Mouse (Mus musculus) liver, embryonic 14.5 days (tissue): ENCODE data around the gene Clybl. TPM values are rescaled to one million over a fixed set of nuclear protein-coding genes. Genes with fewer than 3 reads are reported as not detected.

ENCODE experiments used
- ATAC-seq: fragments of 200-750 bp; cut with Nextera tagmentation; 2 replicates; pipeline ENCODE4 v1.8.0; 2017; ENCODE audit warnings: moderate number of reproducible peaks, mild to moderate bottlenecking, moderate library complexity; ENCODE audit not compliant: insufficient read depth
- DNase-seq, 3 experiments: peaks; one replicate each; pipeline ENCODE4 v3.0.0-alpha.2; 2012 to 2013; ENCODE audit warnings: low read depth in 3 of 3, low spot score in 3 of 3
- H3K27ac ChIP-seq: fragments of 300-500 bp; sonication (generic); 2 replicates; pipeline ENCODE4 v1.5.1; 2014; ENCODE audit warnings: moderate library complexity, mild to moderate bottlenecking, control low read depth, inconsistent platforms
- H3K27me3 ChIP-seq: fragments of 300-500 bp; sonication (generic); 2 replicates; pipeline ENCODE4 v1.6.1; 2014; ENCODE audit warnings: mild to moderate bottlenecking, low read length, moderate library complexity; ENCODE audit not compliant: control insufficient read depth, insufficient read depth
- H3K36me3 ChIP-seq: fragments of 300-500 bp; sonication (generic); replicated peaks from 2 replicates; pipeline ENCODE4 v1.6.1; 2014; ENCODE audit warnings: low read depth; ENCODE audit not compliant: control insufficient read depth, insufficient read depth
- H3K4me1 ChIP-seq, 2 experiments: fragments of 200-500 bp in 1 of 2; fragments of 300-500 bp in 1 of 2; sonication (generic) in 1 of 2; replicated peaks; 2 replicates each; pipeline ENCODE4 v1.6.1; 2012 to 2014; ENCODE audit warnings: antibody characterized with exemption in 1 of 2, inconsistent platforms in 1 of 2, low read length in 1 of 2; ENCODE audit not compliant: control insufficient read depth in 2 of 2, insufficient read depth in 2 of 2
- H3K4me2 ChIP-seq: fragments of 300-500 bp; sonication (generic); 2 replicates; pipeline ENCODE4 v1.6.1; 2014; ENCODE audit warnings: low read depth, mild to moderate bottlenecking, control low read depth, moderate library complexity
- H3K4me3 ChIP-seq, 2 experiments: fragments of 200-500 bp in 1 of 2; fragments of 300-500 bp in 1 of 2; sonication (generic) in 1 of 2; 2 replicates each; pipeline ENCODE4 v1.5.1; 2012 to 2014; ENCODE audit warnings: low read depth in 2 of 2, low read length in 2 of 2, mild to moderate bottlenecking in 2 of 2, control low read depth in 1 of 2, inconsistent platforms in 1 of 2, moderate library complexity in 1 of 2; ENCODE audit not compliant: insufficient read depth in 1 of 2
- H3K9ac ChIP-seq: fragments of 300-500 bp; sonication (generic); replicated peaks from 2 replicates; pipeline ENCODE4 v1.6.1; 2014; ENCODE audit warnings: mild to moderate bottlenecking, control low read depth, moderate library complexity
- H3K9me3 ChIP-seq: fragments of 300-500 bp; sonication (generic); 2 replicates; pipeline ENCODE4 v1.6.1; 2016; ENCODE audit warnings: low read length, mixed read lengths; ENCODE audit not compliant: control insufficient read depth
- CTCF ChIP-seq: IDR thresholded peaks from 2 replicates; pipeline ENCODE4 v1.5.1; 2016; ENCODE audit warnings: antibody characterized with exemption, low read depth, control low read depth
- EP300 ChIP-seq: IDR thresholded peaks from 2 replicates; pipeline ENCODE4 v1.6.1; 2016; ENCODE audit warnings: antibody characterized with exemption, low read depth
- WGBS: fragments of 180-500 bp; shearing (Covaris S2); extraction: QIAGEN DNeasy Blood & Tissue Kit; methylation state at CpG from one replicate; pipeline ENCODE4 v1.1.7; 2014; ENCODE audit not compliant: insufficient replicate concordance; 5-methylcytosine and 5-hydroxymethylcytosine counted together
- polyA plus RNA-seq, 2 experiments: library from polyadenylated mRNA; depleted of rRNA in 1 of 2; stranded (reverse) in 1 of 2; unstranded in 1 of 2; fragments of >200 nt; fragmentation: Nextera tagmentation in 1 of 2; extraction: Ambion mirVana in 1 of 2; gene quantifications; 2 replicates each; pipeline versions ENCODE4 v1.2.1 to v1.2.3; 2012 to 2014

Clybl gene
- polyA plus RNA-seq, 2 experiments, result 15.6 to 28.9 TPM

GRCm38 (mm10) chr14:122341591-122342360 lies 160.3 kb downstream of the Clybl start:
- Histone ChIP-seq H3K9ac (no peak overlapping the region), H3K36me3 (no peaks in the 10 kb centered on the region), H3K27ac (no peak overlapping the region), H3K4me3 (no peak overlapping the region), H3K27me3 (no peaks in the 10 kb centered on the region), H3K4me1 (no peaks in the 10 kb centered on the region), H3K4me2 (no peak overlapping the region), H3K9me3 (no peaks in the 10 kb centered on the region)
- DNase-seq, result no peak
- no peak for TF ChIP-seq EP300
- no peak for TF ChIP-seq CTCF
- no peak for ATAC-seq
- WGBS, result 37% methylated on average over 6 of the region's 6 CpGs

GRCm38 (mm10) chr14:122344272-122345224 lies 163.0 kb downstream of the Clybl start:
- no peaks in the 10 kb centered on the region for H3K4me1 ChIP-seq
- no peaks in the 10 kb centered on the region for H3K27me3 ChIP-seq
- TF ChIP-seq CTCF (no peak), EP300 (no peak)
- WGBS, result 73% methylated on average over 18 of the region's 18 CpGs
- ATAC-seq (no peak), DNase-seq (no peak)
- no peak overlapping the region for H3K4me2 ChIP-seq
- no peaks in the 10 kb centered on the region for H3K36me3 ChIP-seq
- no peaks in the 10 kb centered on the region for H3K9me3 ChIP-seq
- H3K4me3 ChIP-seq, result no peak overlapping the region
- H3K27ac ChIP-seq, result no peak overlapping the region
- H3K9ac ChIP-seq, result no peak overlapping the region

- no peak overlapping the region for H3K4me2 ChIP-seq
Observed at GRCm38 (mm10) chr14:122348069-122348468, 166.6 kb downstream of the Clybl start.

DNA sequence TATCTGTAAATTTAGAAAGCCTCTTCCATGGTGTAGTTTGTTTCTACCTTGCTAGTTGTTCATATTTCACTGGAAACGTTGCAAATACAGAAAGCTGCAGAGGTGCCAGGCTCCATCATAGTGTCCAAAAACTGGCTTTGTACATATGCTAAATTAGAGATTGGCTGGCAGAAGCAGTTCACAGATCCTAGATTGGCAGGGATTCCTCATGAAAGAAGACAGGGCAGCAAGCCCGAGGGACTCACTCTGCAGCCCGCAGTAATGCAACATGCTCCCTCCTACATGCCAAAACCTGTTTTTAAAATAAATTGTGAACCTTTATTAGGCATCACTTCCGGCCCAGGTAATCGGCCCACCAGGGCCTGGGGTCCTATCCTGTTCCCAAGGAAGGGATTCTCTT lies 167.8 kb downstream of the Clybl start:
- no peak overlapping the region for H3K27ac ChIP-seq
- no peak overlapping the region for H3K9ac ChIP-seq
- no peak overlapping the region for H3K4me3 ChIP-seq
- DNase-seq (no peak), ATAC-seq (no peak)
- no peaks in the 10 kb centered on the region for H3K27me3 ChIP-seq
- H3K4me1 ChIP-seq, result no peaks in the 10 kb centered on the region
- no peaks in the 10 kb centered on the region for H3K36me3 ChIP-seq
- H3K9me3 ChIP-seq, result no peaks in the 10 kb centered on the region
- WGBS, result 68% methylated on average over 5 of the region's 5 CpGs
- H3K4me2 ChIP-seq, result no peak overlapping the region
- TF ChIP-seq CTCF (no peak), EP300 (no peak)

More at GRCm38 (mm10) chr14:122348069-122348468, 166.6 kb downstream of the Clybl start:
- Histone ChIP-seq H3K9me3 (no peaks in the 10 kb centered on the region), H3K27me3 (no peaks in the 10 kb centered on the region), H3K4me1 (no peaks in the 10 kb centered on the region), H3K36me3 (no peaks in the 10 kb centered on the region), H3K27ac (no peak overlapping the region), H3K4me3 (no peak overlapping the region), H3K9ac (no peak overlapping the region)
- 73% methylated on average over 7 of the region's 7 CpGs for WGBS
- DNase-seq (no peak), ATAC-seq (no peak)
- TF ChIP-seq EP300 (no peak), CTCF (no peak)

DNA sequence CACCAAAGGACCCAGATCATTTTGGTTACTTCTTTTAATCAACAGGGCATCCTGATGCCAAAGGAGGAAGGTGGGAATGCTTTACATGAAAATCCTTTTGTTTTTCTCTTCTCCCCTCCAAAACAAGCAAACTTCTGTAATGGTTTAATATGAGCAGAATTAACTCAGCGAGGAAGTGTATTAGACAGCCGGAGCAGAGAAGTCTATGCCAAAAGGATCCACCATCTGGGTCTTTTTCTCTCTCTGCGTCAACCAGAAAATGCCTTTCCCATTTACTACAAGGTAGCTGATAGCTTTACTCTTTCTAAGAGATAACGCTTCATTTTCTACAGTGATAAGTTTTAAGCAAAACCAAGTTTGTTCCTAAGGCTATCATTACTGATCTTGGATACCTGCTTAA lies 168.3 kb downstream of the Clybl start:
- no peak overlapping the region for H3K9ac ChIP-seq
- no peak overlapping the region for H3K4me2 ChIP-seq
- no peaks in the 10 kb centered on the region for H3K9me3 ChIP-seq
- H3K27me3 ChIP-seq, result no peaks in the 10 kb centered on the region
- WGBS, result 77% methylated on average over 4 of the region's 4 CpGs
- DNase-seq (no peak), ATAC-seq (no peak)
- H3K27ac ChIP-seq, result no peak overlapping the region
- no peaks in the 10 kb centered on the region for H3K4me1 ChIP-seq
- no peak overlapping the region for H3K4me3 ChIP-seq
- TF ChIP-seq EP300 (no peak), CTCF (no peak)
- H3K36me3 ChIP-seq, result no peaks in the 10 kb centered on the region
